Mouse (Mus musculus): ENCODE measurements at regions not wholly inside any gene's neighbourhood (a gene's known extent, or its start where the extent isn't known, plus 50 kb on each side); places are given as distances from the start of the nearest gene placed in this dataset.

- no peak for DNase-seq
Measured at GRCm38 (mm10) chr15:58718282-58718681, 170.8 kb upstream of the Gm49356 start.

- DNase-seq = no peak
Measured at GRCm38 (mm10) chr15:58719410-58719809, 169.7 kb upstream of the Gm49356 start.

GRCm38 (mm10) chr15:58727041-58727440 lies 162.1 kb upstream of the Gm49356 start:
- DNase-seq = no peak

GRCm38 (mm10) chr15:58728264-58728663 lies 160.8 kb upstream of the Gm49356 start:
- DNase-seq = no peak

- no peak for DNase-seq
Measured at GRCm38 (mm10) chr15:58730861-58731260, 158.2 kb upstream of the Gm49356 start.

- DNase-seq = no peak
Measured at GRCm38 (mm10) chr15:58731346-58731745, 157.8 kb upstream of the Gm49356 start.

GRCm38 (mm10) chr15:58731952-58732642 lies 157.0 kb upstream of the Gm49356 start:
- DNase-seq = peak in 1 of 2 experiments; percentile 25
